Mouse (Mus musculus): ENCODE data around the gene Adam30.
"Not testable (repeated sequence)": the region's sequence is repeated elsewhere in the genome, so short reads cannot be mapped to it uniquely, and the experiment has no call there.

Adam30 gene

DNA sequence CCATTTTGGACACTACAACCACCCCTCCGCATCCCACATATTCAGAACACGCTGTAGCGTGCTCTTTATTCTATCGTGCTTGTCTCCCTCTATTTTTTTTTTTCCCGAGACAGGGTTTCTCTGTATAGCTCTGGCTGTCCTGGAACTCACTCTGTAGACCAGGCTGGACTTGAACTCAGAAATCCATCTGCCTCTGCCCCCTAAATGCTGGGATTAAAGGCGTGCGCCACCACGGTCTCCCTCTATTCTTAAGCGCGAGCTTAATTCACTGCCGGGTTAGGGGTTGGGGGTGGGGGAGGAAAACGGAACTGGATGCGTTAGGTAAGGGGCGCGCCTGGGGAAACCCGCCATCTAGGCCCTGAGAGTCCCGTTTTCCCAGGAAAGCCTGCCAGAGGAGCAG is at the start of gene Adam30:
Gene Adam30 (plus strand): TSS at position 301 of the 400 bp plus-strand sequence.
- no peak for DNase-seq

DNA sequence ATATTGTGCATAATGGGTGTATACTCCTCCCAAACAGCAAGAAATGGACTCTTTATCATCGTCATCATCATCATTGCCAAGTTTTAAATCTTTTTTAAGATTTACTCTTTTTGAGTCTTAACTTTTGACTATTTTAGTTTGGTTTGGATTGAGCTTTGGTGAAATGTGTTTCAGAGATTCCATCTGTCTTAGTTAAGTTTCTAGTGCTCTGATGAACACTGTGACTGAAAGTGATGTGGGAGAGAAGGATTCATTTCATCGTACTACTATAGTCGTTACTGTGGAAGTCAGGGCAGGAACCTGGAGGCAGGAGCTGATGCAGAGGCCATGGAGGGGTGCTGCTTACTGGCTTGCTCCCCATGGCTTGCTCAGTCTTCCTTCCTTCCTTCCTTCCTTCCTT is 42.2 kb upstream of the Adam30 start:
- DNase-seq, result no peak

GRCm38 (mm10) chr3:98119338-98119737 is 41.1 kb upstream of the Adam30 start:
- no peak for DNase-seq

GRCm38 (mm10) chr3:98120884-98121283 is 39.5 kb upstream of the Adam30 start:
- no peak for DNase-seq

GRCm38 (mm10) chr3:98127775-98128174 is 32.7 kb upstream of the Adam30 start:
- no peak for DNase-seq

GRCm38 (mm10) chr3:98128716-98129115 is 31.7 kb upstream of the Adam30 start:
- DNase-seq, result no peak

DNA sequence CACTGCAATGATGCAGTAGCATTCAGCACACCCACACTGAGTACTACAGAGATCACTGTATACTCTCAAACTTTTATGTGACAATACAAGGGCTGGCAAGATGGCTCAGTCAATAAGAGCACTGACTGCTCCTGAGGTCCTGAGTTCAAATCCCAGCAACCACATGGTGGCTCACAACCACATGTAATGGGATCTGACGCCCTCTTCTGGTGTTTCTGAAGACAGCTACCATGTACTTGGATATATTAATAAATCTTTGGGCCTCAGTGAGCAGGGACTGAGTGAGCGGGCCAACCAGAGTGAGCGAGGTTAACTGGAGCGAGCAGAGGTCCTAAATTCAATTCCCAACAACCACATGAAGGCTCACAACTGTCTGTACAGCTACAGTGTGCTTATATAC is 28.3 kb upstream of the Adam30 start:
- not testable (repeated sequence) for DNase-seq

DNA sequence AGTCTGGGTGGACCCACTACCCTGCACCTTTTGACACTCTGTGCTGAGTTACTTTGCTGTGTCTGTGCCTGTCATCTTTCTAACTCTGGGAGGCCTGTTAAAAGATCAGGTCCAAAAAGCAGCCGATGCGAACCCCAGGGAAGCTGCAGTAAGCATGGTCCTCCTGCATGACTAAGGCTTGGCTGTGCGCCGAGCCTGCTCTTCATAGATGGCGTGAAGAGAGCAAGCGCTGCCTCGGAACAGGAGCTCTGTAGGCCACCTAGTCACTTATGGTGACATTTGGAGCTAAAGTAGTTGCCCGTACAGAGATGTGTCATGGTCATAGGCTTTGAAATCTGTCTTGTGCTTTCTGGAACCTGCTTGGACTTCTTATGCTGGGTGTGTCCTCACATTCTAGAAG is 27.8 kb upstream of the Adam30 start:
- DNase-seq, result no peak

GRCm38 (mm10) chr3:98141456-98141855 is 19.0 kb upstream of the Adam30 start:
- DNase-seq, result no peak

- DNase-seq, result no peak
Observed at GRCm38 (mm10) chr3:98142862-98143261, 17.6 kb upstream of the Adam30 start.

GRCm38 (mm10) chr3:98145204-98145603 is 15.2 kb upstream of the Adam30 start:
- no peak for DNase-seq

DNA sequence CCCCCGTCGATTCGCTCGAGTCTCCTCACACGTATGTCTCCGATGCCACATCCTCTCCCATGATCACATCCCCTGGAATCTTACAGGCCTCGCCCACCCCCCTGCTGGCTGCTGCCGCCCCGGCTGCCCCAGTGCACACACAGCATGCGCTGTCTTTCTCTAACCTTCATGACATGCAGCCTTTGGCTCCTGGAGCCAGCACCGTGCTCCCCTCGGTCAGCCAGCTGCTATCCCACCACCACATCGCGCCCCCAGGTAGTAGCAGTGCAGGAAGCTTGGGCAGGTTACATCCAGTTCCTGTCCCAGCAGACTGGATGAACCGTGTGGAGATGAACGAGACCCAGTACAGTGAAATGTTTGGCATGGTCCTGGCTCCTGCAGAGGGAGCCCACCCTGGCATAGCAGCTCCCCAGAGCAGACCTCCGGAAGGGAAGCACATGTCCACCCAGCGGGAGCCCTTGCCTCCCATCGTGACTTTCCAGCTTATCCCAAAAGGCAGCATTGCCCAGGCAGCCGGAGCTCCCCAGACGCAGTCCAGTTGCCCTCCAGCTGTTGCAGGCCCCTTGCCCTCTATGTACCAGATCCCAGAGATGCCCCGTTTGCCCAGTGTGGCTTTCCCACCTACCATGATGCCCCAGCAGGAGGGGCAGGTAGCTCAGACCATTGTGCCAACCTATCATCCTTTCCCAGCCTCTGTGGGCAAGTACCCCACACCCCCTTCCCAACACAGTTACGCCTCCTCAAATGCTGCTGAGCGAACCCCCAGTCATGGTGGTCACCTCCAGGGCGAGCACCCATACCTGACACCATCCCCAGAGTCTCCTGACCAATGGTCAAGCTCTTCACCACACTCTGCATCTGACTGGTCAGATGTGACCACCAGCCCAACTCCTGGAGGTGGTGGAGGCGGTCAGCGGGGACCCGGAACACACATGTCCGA is 13.7 kb upstream of the Adam30 start:
- DNase-seq, result no peak

DNA sequence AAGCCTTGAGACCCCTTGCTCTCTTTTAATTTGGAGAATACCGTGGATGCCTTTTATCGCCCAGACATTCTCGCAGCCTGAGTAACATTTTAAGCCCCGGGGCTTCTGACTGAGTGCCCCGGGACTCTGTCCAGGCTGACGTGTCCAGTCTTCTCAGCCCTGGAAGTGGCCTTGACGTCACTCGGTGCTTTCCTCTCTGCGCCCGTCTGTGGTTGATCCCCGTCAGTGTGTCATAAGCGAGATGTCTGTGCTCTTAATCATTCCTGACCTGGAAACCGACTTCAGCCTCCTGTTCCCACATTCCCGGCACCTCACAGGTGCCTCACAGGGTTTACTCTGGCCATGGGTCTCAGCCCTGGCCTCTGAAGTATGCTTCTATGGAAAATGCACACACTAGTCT is 12.7 kb upstream of the Adam30 start:
- no peak for DNase-seq

GRCm38 (mm10) chr3:98149881-98150280 is 10.5 kb upstream of the Adam30 start:
- no peak for DNase-seq

DNA sequence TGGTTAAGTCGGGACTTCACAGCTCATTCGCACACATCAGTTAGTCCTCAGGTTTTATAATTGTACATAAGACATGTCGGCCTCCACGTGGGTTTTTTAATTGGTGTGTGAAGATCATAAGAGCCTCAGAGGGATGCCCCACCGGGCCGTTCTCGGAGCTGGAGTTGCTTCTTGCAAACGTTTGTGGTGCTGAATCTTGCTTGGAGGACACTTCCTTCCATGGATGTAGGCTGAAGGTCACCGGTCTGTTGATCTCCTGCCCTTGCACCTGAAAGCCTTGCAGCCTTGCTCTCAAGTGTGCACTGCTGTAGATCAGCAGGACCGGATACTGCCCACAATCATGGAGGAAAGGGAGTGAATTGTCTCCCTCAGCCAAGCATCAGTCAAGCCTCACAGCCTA is 9.4 kb upstream of the Adam30 start:
- no peak for DNase-seq

DNA sequence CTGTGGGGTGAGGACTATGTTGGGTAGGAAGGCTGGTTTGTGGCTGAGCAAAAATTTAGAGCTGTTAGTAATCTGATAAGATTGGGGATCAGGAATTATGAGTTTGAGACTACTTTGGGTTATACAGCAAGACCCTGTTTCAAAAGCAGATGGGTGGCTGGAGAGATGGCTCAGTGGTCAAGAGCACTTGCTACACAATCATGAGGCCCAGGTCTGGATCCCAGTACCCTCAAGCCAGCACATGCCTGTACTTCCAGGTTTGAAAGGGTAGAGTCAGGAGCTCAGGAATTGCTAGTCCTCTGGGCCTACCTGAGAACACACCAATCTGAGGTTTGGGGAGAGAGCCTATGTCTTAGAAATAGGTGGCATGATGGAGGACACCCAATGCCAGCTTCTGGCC is 7.0 kb upstream of the Adam30 start:
- no peak for DNase-seq

- no peak for DNase-seq
Observed at GRCm38 (mm10) chr3:98156158-98156557, 4.3 kb upstream of the Adam30 start.

DNA sequence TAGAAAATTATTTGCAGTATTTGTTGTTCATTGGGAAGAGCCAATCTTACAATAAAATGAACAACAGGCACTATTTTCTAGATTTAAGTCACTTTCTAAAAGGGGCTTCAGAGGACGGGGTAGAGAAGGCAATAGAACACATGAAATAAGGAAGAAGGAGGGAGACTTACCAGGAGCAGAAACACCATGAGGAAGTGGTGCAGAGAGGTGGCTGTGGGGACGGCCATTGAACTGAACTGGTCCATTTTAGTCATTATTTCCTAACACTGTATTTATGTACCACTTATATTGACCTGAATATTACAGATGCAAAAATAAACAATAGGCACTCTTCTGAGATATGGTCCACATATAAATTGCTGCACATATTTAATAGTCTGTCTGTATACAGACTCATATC is 3.4 kb upstream of the Adam30 start:
- no peak for DNase-seq

DNA sequence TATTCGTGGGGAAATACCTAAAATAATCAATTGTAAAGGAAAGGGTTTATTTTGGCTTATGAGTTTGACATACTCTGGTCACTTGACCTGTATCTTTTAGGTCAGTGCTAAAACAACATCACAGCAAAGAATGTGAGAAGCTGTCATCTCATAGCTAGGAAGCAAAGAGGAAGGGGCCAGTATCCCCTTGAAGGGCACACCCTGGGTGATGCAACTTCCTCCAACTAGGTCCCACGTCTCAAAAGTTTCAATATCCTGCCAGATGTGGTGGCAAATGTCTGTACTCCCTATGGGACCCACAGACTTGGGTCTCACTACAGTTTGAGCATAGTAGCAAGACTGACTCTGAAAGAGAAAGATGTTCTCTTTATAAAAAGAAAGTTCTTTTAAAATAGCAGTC is 2.8 kb upstream of the Adam30 start:
- DNase-seq, result no peak

DNA sequence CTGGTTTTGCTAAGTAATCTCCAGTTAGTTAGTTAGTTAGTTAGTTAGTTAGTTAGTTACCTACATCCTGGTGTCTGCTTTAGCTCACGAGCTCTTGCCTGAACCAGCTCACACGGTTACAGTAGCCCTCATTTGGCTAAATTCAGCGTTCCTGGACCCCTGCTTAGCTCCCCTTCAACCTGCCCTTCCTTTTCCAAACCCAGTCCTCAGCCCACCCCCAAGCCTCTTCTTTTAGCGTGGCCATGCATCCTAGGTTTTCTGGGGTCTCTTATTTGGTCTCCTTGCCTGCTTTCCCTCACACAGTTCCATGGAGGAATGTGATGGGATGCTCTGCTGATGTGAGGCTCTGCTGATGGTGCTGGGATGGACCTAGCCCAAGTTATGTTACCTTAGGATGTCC is 1.8 kb upstream of the Adam30 start:
- DNase-seq, result no peak

- DNase-seq, result no peak
Observed at GRCm38 (mm10) chr3:98159289-98159688, 1.1 kb upstream of the Adam30 start.

DNA sequence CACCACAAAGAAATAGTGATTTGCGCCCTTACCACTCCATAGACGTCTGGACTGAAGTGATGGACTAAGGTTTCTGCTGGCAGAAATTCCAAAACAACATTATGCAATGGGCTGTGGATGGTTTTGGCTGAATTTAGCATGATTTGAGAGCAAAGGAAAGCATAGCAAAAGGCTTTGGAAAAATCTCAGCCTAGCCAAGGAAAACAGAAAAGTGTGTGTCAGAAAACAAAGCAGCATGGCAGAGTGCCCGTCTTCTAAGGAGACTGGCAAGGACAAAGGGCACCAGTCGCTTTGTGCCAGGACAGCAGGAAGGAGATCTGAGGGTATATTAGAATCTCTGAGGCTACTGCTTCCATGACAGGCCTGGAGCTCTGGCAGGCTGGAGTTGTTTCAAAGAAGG is 17.9 kb downstream of the Adam30 start:
- DNase-seq, result peak; percentile 19

DNA sequence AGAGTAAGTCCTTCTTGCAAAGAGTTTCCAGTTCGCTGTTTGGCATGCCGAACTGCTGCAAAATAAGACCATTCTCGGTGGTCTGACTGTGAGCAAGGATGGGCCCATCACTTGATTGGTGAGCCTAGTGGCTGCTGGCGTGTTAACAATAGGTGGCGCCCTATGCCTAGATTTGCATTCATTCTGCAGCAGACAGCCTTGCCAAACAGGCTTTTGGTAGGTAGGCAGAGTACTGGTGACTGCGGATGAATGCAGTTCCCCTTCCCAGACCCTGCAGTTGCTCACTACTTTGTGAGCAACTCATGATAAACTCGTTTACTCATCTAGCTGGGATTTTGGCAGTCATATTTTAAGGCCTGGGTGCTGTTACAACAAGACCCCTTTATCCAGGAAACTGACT is 20.4 kb downstream of the Adam30 start:
- DNase-seq, result peak; percentile 62

DNA sequence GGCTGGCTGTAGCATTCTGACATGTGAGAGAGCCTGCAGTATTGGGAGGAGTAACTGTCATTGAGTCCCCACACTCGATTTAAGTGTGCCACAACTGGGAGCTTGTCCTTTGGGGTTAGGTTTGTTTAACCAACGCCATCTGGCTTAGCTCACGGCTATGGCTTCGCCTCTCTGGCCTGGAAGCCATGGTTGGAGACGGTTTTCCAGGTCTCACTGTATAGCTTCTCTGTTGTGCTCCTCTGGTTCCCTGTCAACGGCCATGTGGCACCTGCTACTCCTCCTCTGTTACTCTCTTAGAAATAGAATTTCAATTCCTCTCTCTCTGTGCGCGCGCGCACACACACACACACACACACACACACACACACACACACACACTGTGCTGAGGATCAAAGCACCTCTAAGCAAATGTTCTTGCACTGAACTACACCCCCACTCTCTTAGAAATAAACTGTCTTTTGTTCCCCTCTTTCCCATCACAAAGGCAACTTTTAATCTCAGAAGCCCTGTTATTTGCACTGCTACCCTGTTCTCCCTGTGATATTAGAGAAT is 24.8 kb downstream of the Adam30 start:
- no peak for DNase-seq

- no peak for DNase-seq
Observed at GRCm38 (mm10) chr3:98187777-98188176, 27.3 kb downstream of the Adam30 start.
